Mouse (Mus musculus): ENCODE data around the gene Elob. TPM values are rescaled to one million over a fixed set of nuclear protein-coding genes. Genes with fewer than 3 reads are reported as not detected.

Elob gene
- total RNA-seq, 2 experiments from 2014 or later = 353 to 372 TPM

DNA sequence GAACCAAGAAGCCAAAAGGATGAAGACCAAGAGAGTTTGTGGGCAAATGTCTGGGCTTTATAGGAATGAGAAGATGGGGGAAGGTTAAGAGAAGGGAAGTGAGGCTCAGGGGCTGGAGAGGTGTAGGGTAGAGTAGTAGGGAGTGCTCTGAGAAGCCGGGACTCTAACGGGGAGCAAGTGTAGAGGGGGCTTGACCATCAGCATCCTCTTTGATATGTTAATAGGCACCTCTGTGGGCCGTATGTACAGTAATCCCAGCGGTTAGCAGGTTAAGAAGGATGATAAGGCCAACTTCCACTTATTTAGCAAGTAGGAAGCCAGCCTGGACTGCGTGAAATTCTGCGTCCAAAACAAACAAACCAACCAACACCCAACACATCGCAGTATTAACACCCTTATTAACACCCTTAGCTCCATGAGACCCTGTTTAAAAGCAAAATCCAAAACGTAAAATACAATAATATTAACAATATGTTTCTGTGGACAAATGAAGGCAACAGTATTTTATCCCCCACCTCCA is 39.1 kb downstream of the Elob start:
- intact Hi-C loops (cut with DNase I) = loop anchor here (5.0 kb wide), 1 partner anchor 43 kb away; the partner anchor contains the start of gene Kremen2
- DNase-seq (ENCODE audit: low spot score) = no peak

GRCm38 (mm10) chr17:23788973-23789372 is 40.0 kb downstream of the Elob start:
- intact Hi-C loops (cut with DNase I) = loop anchor here (5.0 kb wide), 1 partner anchor 42 kb away; the partner anchor contains the start of gene Kremen2
- no peak for DNase-seq (ENCODE audit: low spot score)

DNA sequence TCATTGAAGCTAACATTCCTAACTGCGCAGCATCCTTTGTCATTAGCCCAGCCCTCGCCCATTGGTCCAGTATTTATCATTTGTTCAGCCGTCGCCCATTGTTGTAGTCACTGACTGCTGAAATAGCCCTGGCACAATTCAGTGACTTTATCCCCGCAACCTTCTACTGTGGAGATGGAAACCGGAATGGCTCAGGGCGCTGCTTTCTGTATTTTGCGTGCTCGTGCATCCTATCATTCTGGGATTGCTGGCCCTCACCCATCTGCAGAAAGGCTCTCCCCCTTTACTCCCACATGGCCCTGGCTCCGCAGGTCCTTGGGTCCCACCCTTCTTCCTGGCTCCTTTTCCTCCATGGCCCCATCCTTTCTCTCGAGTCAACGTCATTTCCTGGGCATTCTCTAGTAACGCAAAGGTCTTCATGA is 42.4 kb downstream of the Elob start:
- intact Hi-C loops (cut with DNase I) = loop anchor here (5.0 kb wide), 1 partner anchor 39 kb away; the partner anchor contains the start of gene Kremen2
- no peak for DNase-seq (ENCODE audit: low spot score)

DNA sequence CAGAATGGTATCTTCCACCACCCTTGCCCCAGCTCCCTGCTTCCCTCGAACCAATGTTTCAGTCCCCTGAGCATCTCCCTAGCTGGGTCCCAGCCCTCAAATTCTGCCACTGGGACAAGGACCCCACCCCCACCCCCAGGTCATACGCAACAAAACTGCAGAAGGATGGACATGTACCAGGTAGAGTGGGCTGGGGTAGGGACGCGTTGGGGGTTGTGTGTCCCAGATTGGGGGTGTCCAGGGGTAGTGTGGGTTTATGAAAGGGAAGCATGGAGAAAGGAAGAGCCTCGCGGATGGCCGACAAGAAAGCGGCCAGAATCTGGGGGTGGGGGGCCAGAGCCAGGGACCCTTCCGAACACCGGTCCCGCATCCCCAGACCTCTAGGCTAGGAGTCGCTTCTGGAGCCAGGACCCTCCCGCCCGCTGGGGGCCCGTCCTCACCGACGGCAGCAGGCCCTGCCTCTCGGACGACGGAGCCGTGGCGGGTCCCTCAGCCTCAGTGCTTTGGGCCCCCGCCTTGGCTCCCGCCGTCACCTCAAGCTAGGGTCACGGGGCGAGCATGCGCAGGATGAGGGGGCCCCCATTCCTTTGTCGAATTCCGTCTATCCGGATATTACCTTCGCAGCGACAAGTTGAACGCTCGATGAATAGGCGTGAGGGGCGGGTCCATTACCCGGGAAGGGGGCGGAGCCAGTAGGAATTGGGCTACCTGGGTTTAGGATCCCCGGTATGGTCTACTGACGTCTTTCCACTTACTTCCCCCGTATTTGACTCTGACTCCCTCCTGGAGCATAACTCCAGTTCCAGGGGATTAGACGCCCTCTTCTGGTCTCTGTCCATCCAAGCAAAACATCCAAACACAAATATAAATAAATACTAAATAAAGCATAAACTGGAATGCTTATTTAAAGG is 43.1 kb downstream of the Elob start, which contains the start of gene Flywch2:
Gene Flywch2, minus strand, starts transcription at position 521 of the 911 bp plus-strand sequence.
- peak; percentile 49 for DNase-seq (ENCODE audit: low spot score)
- intact Hi-C loops (cut with DNase I) = loop anchor here (5.0 kb wide), 1 partner anchor 39 kb away; the partner anchor contains the start of gene Kremen2

GRCm38 (mm10) chr17:23783352-23783751 is 45.6 kb downstream of the Elob start:
- DNase-seq (ENCODE audit: low spot score) = no peak
- intact Hi-C loops (cut with DNase I) = no loop called here

GRCm38 (mm10) chr17:23778447-23778846 is 50.5 kb downstream of the Elob start:
- intact Hi-C loops (cut with DNase I) = no loop called here

GRCm38 (mm10) chr17:23777141-23777540 is 51.8 kb downstream of the Elob start:
- DNase-seq (ENCODE audit: low spot score) = no peak
- intact Hi-C loops (cut with DNase I) = loop anchor here (2.0 kb wide), 1 partner anchor 64 kb away; no protein-coding TSS in a partner anchor

More at GRCm38 (mm10) chr17:23778447-23778846, 50.5 kb downstream of the Elob start:
- DNase-seq (ENCODE audit: low spot score) = no peak

GRCm38 (mm10) chr17:23776216-23776615 is 52.7 kb downstream of the Elob start:
- intact Hi-C loops (cut with DNase I) = loop anchor here (2.0 kb wide), 1 partner anchor 65 kb away; no protein-coding TSS in a partner anchor
- no peak for DNase-seq (ENCODE audit: low spot score)

Small RNA genes within 50 kb of the gene (microRNA-seq; reads per million reads assigned to microRNA genes)
- gene Mir5125 = 1.9 reads per million

Other genes starting within 250 kb of the Elob start
- gene Zfp13, start 229.6 kb downstream of the Elob start, total RNA-seq (2021) = 1 to 10 TPM; 3.4 to 4.8 TPM
- gene Zscan10, start 228.3 kb downstream of the Elob start, total RNA-seq (2021) = not detected
- under 1 TPM; 0.06 to 0.08 TPM for gene Mmp25, start 183.9 kb downstream of the Elob start, total RNA-seq (2021)
- gene Bicdl2, start 168.6 kb downstream of the Elob start, total RNA-seq (2021) = not detected
- 100 to 1,000 TPM; 193 to 207 TPM for gene Hcfc1r1, start 155.5 kb downstream of the Elob start, total RNA-seq (2021)
- gene Thoc6, start 155.3 kb downstream of the Elob start, total RNA-seq (2021) = 10 to 100 TPM; 12.2 to 12.3 TPM
- gene Tnfrsf12a, start 151.7 kb downstream of the Elob start, total RNA-seq (2021) = 100 to 1,000 TPM in 1 of 2 experiments, 10 to 100 TPM in 1; 79.9 to 111 TPM
- gene Cldn6, start 149.9 kb downstream of the Elob start, total RNA-seq (2021) = not detected
- gene Cldn9, start 145.1 kb downstream of the Elob start, total RNA-seq (2021) = not detected
- gene 1520401A03Rik, start 106.4 kb downstream of the Elob start, total RNA-seq (2021) = not detected
- 1 to 10 TPM; 1.4 to 1.5 TPM for gene Pkmyt1, start 102.8 kb downstream of the Elob start, total RNA-seq (2021)
- gene Paqr4, start 88.3 kb downstream of the Elob start, total RNA-seq (2021) = 10 to 100 TPM; 26.1 to 29.5 TPM
- gene Kremen2, start 83.3 kb downstream of the Elob start, total RNA-seq (2021) = not detected
- 10 to 100 TPM; 29.7 to 33.2 TPM for gene Flywch1, start 57.5 kb downstream of the Elob start, total RNA-seq (2021)
- gene Flywch2, start 43.1 kb downstream of the Elob start, total RNA-seq (2021) = 1 to 10 TPM in 1 of 2 experiments, under 1 TPM in 1; 0.88 to 1.6 TPM
- gene Srrm2, start 38.6 kb downstream of the Elob start, total RNA-seq (2021) = 100 to 1,000 TPM; 157 to 162 TPM
- gene Prss33, start 6.9 kb upstream of the Elob start, total RNA-seq (2021) = not detected
- not detected for gene Prss32, start 14.7 kb upstream of the Elob start, total RNA-seq (2021)
- not detected for gene Prss41, start 15.0 kb upstream of the Elob start, total RNA-seq (2021)
- gene Prss21, start 38.9 kb upstream of the Elob start, total RNA-seq (2021) = not detected
- gene Dcpp1, start 51.7 kb upstream of the Elob start, total RNA-seq (2021) = not detected
- gene Dcpp2, start 51.7 kb upstream of the Elob start, total RNA-seq (2021) = not detected
- gene Dcpp3, start 88.3 kb upstream of the Elob start, total RNA-seq (2021) = not detected
- not detected for gene Sbp, start 112.5 kb upstream of the Elob start, total RNA-seq (2021)
- not detected for gene Sbpl, start 126.1 kb upstream of the Elob start, total RNA-seq (2021)
- gene Prss30, start 151.4 kb upstream of the Elob start, total RNA-seq (2021) = not detected
- gene Prss22, start 169.0 kb upstream of the Elob start, total RNA-seq (2021) = not detected
- not detected for gene Prss27, start 209.0 kb upstream of the Elob start, total RNA-seq (2021)
- 10 to 100 TPM; 10.2 to 11.2 TPM for gene Kctd5, start 244.3 kb upstream of the Elob start, total RNA-seq (2021)

Measured in heart, postnatal 25 days (tissue).